Mouse (Mus musculus) NIH3T3 (cell line): ENCODE data around the gene Olfml2b.
A peak's percentile ranks its signal among the peaks of the same experiment; 100 is the strongest.

Experiments used
- DNase-seq: peaks from one replicate; pipeline ENCODE4 v3.0.0-alpha.2; 2012; ENCODE audit warnings: low read depth

Olfml2b gene

DNA sequence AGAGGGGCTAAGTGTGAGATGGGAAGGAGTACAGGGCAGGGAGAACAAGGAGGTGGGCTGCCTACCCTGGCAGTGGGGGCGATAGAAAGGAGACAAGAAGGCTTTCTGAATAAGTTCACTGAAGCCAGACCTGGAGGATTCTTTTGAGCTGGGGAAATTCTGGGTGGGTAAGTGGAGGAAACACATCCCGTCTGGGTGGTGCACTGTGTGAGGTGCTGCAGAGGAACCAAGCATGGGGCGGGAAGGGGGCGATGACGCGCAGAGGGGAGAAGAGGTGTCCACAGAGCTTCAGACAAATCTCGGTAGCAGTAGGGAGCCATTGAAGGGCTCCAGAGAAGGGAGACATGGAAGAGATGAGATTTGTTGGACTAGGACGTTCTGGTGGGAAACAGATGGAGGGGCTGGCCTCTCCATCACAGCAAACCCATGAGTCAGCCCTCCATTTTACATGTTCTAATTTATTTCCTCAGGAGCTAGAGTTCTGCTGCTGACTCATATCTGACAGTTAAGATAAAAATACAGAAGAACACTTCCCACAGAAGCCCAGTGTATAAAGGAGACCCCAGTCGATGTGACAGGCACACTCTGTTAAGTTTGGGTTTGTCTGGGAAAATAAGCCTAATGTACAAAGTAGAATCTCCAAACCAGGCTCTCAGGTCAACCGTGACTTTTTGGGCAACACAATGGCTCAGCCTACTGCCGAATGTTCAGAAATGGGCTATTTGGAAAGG is 87.7 kb downstream of the Olfml2b start:
- DNase-seq = peak; percentile 59
